Mouse (Mus musculus) lung, embryonic 14.5 days (tissue): Measurements from ENCODE around the gene Gm28230. TPM values are rescaled to one million over a fixed set of nuclear protein-coding genes. Genes with fewer than 3 reads are reported as not detected.

ENCODE experiments used
- ATAC-seq: fragments of 200-750 bp; cut with Nextera tagmentation; 2 replicates; pipeline ENCODE4 v1.8.0; 2017; ENCODE audit warnings: mild to moderate bottlenecking, moderate TSS enrichment, moderate library complexity; ENCODE audit not compliant: insufficient read depth
- DNase-seq: peaks from one replicate; pipeline ENCODE4 v3.0.0-alpha.2; 2015
- H3K27ac ChIP-seq: fragments of 300-500 bp; sonication (generic); 2 replicates; pipeline ENCODE4 v1.5.1; 2014; ENCODE audit warnings: low read depth, mild to moderate bottlenecking, moderate library complexity
- H3K27me3 ChIP-seq: fragments of 300-500 bp; sonication (generic); 2 replicates; pipeline ENCODE4 v1.6.1; 2014; ENCODE audit warnings: low read length, control low read depth; ENCODE audit not compliant: insufficient read depth
- H3K36me3 ChIP-seq: fragments of 300-500 bp; sonication (generic); 2 replicates; pipeline ENCODE4 v1.6.1; 2014; ENCODE audit warnings: control low read depth; ENCODE audit not compliant: insufficient read depth
- H3K4me1 ChIP-seq: fragments of 300-500 bp; sonication (generic); 2 replicates; pipeline ENCODE4 v1.6.1; 2014; ENCODE audit warnings: antibody characterized with exemption, control low read depth; ENCODE audit not compliant: insufficient read depth
- H3K4me2 ChIP-seq: fragments of 300-500 bp; sonication (generic); 2 replicates; pipeline ENCODE4 v1.6.1; 2014; ENCODE audit warnings: mild to moderate bottlenecking
- H3K4me3 ChIP-seq: fragments of 300-500 bp; sonication (generic); 2 replicates; pipeline ENCODE4 v1.5.1; 2014; ENCODE audit warnings: low read depth, low read length
- H3K9ac ChIP-seq: fragments of 300-500 bp; sonication (generic); 2 replicates; pipeline ENCODE4 v1.6.1; 2014
- H3K9me3 ChIP-seq: fragments of 300-500 bp; sonication (generic); 2 replicates; pipeline ENCODE4 v1.6.1; 2016; ENCODE audit warnings: low read depth, low read length, control low read depth
- CTCF ChIP-seq: IDR thresholded peaks from 2 replicates; pipeline ENCODE4 v1.5.1; 2016; ENCODE audit warnings: antibody characterized with exemption, low read depth
- WGBS: fragments of 180-500 bp; shearing (Covaris S2); extraction: QIAGEN DNeasy Blood & Tissue Kit; methylation state at CpG from one replicate; pipeline ENCODE4 v1.1.7; 2014; 5-methylcytosine and 5-hydroxymethylcytosine counted together
- microRNA counts: library from miRNA; unstranded; fragments of <30 nt; microRNA quantifications from one replicate; lab custom pipeline; 2016
- microRNA-seq: library from miRNA; unstranded; fragments of <30 nt; microRNA quantifications from one replicate; pipeline ENCODE4, GENCODE M21; 2016; ENCODE audit warnings: borderline number of aligned reads
- polyA plus RNA-seq: library from polyadenylated mRNA; unstranded; fragments of >200 nt; fragmentation: Nextera tagmentation; extraction: Ambion mirVana; gene quantifications from 2 replicates; pipeline ENCODE4 v1.2.1, GENCODE M21; 2014

The Gm28230 gene
- polyA plus RNA-seq, 1 experiment from 2014 or later, result not detected

DNA sequence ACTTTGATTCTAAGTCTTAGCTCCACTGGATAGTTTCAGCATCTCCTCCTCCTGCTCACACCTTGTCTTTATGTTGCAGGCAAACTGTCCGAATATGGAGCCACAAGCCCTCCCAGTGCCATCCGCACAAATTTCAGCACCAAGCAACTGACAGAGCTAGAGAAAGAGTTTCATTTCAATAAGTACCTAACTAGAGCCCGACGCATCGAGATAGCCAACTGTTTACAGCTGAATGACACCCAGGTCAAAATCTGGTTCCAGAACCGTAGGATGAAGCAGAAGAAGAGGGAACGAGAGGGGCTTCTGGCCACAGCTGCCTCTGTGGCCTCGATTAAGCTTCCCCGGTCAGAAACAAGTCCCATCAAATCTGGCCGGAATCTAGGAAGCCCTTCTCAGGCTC, 37.4 kb downstream of the Gm28230 start:
- H3K4me2 ChIP-seq, result no peak overlapping the region
- no peaks in the 10 kb centered on the region for H3K36me3 ChIP-seq
- no peaks in the 10 kb centered on the region for H3K9me3 ChIP-seq
- H3K4me1 ChIP-seq, result peaks cover 7% of the 10 kb centered on the region; the same call in 1 of the 2 replicates
- H3K27ac ChIP-seq, result no peak overlapping the region
- no peak for TF ChIP-seq CTCF
- peaks cover 79% of the 10 kb centered on the region for H3K27me3 ChIP-seq
- WGBS, result 39% methylated on average over 10 of the region's 10 CpGs
- DNase-seq (no peak), ATAC-seq (no peak)
- H3K4me3 ChIP-seq, result no peak overlapping the region
- H3K9ac ChIP-seq, result no peak overlapping the region

GRCm38 (mm10) chr2:74774359-74774758, 47.8 kb downstream of the Gm28230 start:
- Histone ChIP-seq H3K36me3 (no peaks in the 10 kb centered on the region), H3K27ac (no peak overlapping the region), H3K4me3 (no peak overlapping the region), H3K27me3 (no peaks in the 10 kb centered on the region), H3K9me3 (0 out of 2 replicates have a peak, but pooled peaks cover 2% of the 10 kb centered on the region), H3K9ac (no peak overlapping the region), H3K4me1 (no peaks in the 10 kb centered on the region), H3K4me2 (no peak overlapping the region)
- DNase-seq (no peak), ATAC-seq (no peak)
- no peak for TF ChIP-seq CTCF
- 84% methylated on average over 2 of the region's 2 CpGs for WGBS

DNA sequence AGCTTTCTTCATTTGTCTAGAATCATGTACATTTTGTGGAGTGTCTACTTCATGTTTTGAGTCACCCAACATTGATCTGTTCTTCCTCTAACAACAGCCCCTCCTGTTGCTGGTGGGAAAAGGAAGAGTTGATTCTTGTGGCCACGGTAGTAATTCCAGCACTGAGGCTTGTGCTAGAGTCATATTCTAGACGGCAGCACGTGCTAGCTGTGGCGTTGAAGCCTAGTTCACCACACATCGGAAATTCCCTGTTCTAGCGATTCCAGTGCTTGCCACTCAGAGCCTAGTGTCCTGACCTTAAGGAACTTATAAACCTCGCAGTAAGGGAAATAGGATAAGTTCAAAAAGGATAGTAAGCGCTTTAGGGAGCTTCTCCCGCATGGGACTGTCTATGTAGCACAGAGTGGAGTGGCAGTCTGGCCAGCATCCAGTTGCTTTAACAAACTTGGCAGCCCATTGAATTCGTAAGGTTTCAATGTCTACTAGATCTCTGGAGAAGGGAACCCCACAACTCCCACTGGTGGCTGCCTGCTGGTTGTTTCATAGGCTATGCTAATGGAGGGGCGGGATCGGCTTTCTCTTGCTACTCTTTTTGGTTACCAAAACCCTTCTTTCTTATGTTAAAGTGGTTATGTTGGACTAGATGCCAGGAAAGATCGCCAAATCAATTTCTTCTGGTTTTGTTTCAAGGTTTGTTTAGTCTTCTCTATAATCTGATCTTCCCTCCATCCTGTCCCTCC, 51.2 kb downstream of the Gm28230 start:
- no peak for TF ChIP-seq CTCF
- H3K4me1 ChIP-seq, result no peaks in the 10 kb centered on the region
- ATAC-seq, result no peak
- peak; percentile 58 for DNase-seq
- no peak overlapping the region for H3K4me3 ChIP-seq
- H3K9me3 ChIP-seq, result no peaks in the 10 kb centered on the region
- no peaks in the 10 kb centered on the region for H3K27me3 ChIP-seq
- no peak overlapping the region for H3K27ac ChIP-seq
- H3K4me2 ChIP-seq, result no peak overlapping the region
- H3K9ac ChIP-seq, result no peak overlapping the region
- 66% methylated on average over 13 of the region's 13 CpGs for WGBS
- H3K36me3 ChIP-seq, result no peaks in the 10 kb centered on the region

DNA sequence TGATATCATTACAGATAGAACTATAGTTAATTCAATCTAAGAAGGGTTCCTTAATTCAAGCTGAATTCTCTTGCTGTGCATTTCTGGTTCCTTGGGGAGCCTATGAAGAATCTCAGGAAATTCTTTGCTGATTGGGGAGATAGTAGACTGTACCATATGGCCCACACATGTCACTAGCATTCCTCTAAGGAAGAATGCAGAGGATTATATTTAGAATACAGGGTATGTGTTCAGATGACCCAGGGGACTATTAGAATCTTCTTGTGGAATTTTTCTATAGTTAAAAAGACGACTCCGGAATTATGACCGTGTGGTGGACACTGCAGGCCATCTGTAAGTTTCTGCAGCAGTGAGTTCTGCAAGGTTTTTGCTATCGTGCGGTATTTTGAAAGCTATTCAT, 54.9 kb downstream of the Gm28230 start:
- Histone ChIP-seq H3K4me3 (no peak overlapping the region), H3K9ac (no peak overlapping the region), H3K4me2 (no peak overlapping the region), H3K36me3 (no peaks in the 10 kb centered on the region), H3K9me3 (no peaks in the 10 kb centered on the region), H3K4me1 (no peaks in the 10 kb centered on the region), H3K27me3 (no peaks in the 10 kb centered on the region), H3K27ac (no peak overlapping the region)
- ATAC-seq (no peak), DNase-seq (no peak)
- WGBS, result 85% methylated on average over 5 of the region's 5 CpGs
- no peak for TF ChIP-seq CTCF

- Histone ChIP-seq H3K4me1 (no peaks in the 10 kb centered on the region), H3K9me3 (no peaks in the 10 kb centered on the region), H3K27me3 (no peaks in the 10 kb centered on the region), H3K27ac (no peak overlapping the region), H3K9ac (no peak overlapping the region), H3K36me3 (no peaks in the 10 kb centered on the region), H3K4me2 (no peak overlapping the region), H3K4me3 (no peak overlapping the region)
- ATAC-seq (no peak), DNase-seq (peak; percentile 51)
- TF ChIP-seq CTCF, result no peak
- whole genome bisulfite sequencing, result 23% methylated on average over 7 of the region's 7 CpGs
These were observed 69.0 kb downstream of the Gm28230 start for GRCm38 (mm10) chr2:74795531-74795930.

MicroRNAs encoded within 50 kb of the gene (microRNA counts, 519-probe panel; counts per million panel counts)
- 1,234 counts per million, percentile 5 among the panel's probes with 10 or more counts for microRNA mmu-miR-10b (lab: Ali Mortazavi, UCI)

Small RNA genes lying within 50 kb of the gene (microRNA-seq; reads per million reads assigned to microRNA genes)
- gene Gm44463 (not detected), gene Mir10b (687 reads per million, percentile 70 among the genes with 10 or more reads in this experiment)

Other genes with a start within 250 kb of the Gm28230 start
- 28.6 and 30.4 TPM in 2 replicates for gene Lnpk, start 147.3 kb upstream of the Gm28230 start, polyA plus RNA-seq
- gene Evx2, start 67.2 kb upstream of the Gm28230 start, polyA plus RNA-seq, result not detected in 2 replicates
- not detected in 2 replicates for gene Hoxd13, start 58.4 kb upstream of the Gm28230 start, polyA plus RNA-seq
- not detected in 2 replicates for gene Hoxd12, start 51.7 kb upstream of the Gm28230 start, polyA plus RNA-seq
- not detected in 2 replicates for gene Hoxd11, start 47.2 kb upstream of the Gm28230 start, polyA plus RNA-seq
- gene Hoxd10, start 34.8 kb upstream of the Gm28230 start, polyA plus RNA-seq, result 0.14 TPM in 1 of 2 replicates, not detected in the other
- 0.13 TPM in 1 of 2 replicates, not detected in the other for gene Hoxd9, start 29.0 kb upstream of the Gm28230 start, polyA plus RNA-seq
- gene Hoxd8, start 22.1 kb upstream of the Gm28230 start, polyA plus RNA-seq, result 0.27 and 0.29 TPM in 2 replicates
- not detected in 2 replicates for gene Hoxd3, start 14.8 kb upstream of the Gm28230 start, polyA plus RNA-seq
- not detected in 2 replicates for gene Hoxd4, start 14.8 kb upstream of the Gm28230 start, polyA plus RNA-seq
- gene Hoxd1, start 36.3 kb downstream of the Gm28230 start, polyA plus RNA-seq, result 0.09 TPM in 1 of 2 replicates, not detected in the other
- 122 and 125 TPM in 2 replicates for gene Mtx2, start 99.1 kb downstream of the Gm28230 start, polyA plus RNA-seq